Mouse (Mus musculus): Measurements from ENCODE around the gene Pla1a. TPM values are rescaled to one million over a fixed set of nuclear protein-coding genes. Genes with fewer than 3 reads are reported as not detected.

The Pla1a gene
- total RNA-seq, 2 experiments from 2014 or later: 13.9 to 51.8 TPM

GRCm38 (mm10) chr16:38370633-38371374 lies 62.1 kb downstream of the Pla1a start:
- DNase-seq (ENCODE audit: low spot score in 2 of 2): no peak

DNA sequence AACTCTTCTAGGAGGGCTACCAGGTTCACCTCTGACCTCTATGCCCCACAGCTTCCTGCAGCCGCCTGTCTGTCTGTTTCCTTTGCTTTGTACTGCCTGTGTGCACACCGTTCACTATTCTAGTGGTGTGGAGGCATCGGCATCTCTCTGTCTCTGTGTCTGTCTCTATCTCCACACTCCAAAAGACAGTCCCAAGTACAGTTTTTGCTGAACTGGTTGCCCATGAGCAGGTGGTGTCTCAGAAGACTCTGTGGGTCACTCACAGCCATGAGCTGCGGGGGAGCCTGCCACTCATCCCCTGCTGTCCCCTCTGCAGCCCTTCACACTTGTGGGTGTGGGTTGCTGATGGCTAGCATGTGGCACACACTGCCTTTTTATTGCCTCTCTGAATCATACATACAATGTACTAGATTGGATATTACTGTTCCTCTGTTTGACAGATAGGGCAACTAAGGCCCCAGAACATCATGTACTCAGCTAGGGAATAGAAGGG lies 62.9 kb downstream of the Pla1a start:
- DNase-seq (ENCODE audit: low spot score in 2 of 2): no peak

GRCm38 (mm10) chr16:38369431-38369830 lies 63.5 kb downstream of the Pla1a start:
- no peak for DNase-seq (ENCODE audit: low spot score in 2 of 2)

GRCm38 (mm10) chr16:38369000-38369399 lies 63.9 kb downstream of the Pla1a start:
- DNase-seq (ENCODE audit: low spot score in 2 of 2): no peak

DNA sequence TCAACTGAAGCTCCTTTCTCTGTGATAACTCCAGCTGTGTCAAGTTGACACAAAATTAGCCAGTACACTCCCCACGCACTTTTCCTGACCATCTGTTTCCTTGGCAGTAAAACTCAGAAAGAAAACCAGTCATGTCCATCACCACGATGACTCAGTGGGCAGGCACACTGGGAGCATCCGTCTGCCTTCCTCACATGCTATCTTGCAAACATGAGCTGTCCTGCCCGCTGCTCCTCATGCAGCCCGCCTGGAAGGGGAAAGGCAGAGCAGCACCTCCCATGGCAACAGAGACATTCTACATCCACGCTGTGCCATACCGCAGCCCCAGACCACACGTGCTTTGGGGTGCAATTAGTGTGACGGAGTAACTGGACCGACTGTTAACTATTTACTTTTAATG lies 64.6 kb downstream of the Pla1a start:
- no peak for DNase-seq (ENCODE audit: low spot score in 2 of 2)

GRCm38 (mm10) chr16:38366231-38366630 lies 66.7 kb downstream of the Pla1a start:
- DNase-seq (ENCODE audit: low spot score in 2 of 2): no peak

- no peak for DNase-seq (ENCODE audit: low spot score in 2 of 2)
Measured at GRCm38 (mm10) chr16:38365390-38365789, 67.6 kb downstream of the Pla1a start.

GRCm38 (mm10) chr16:38363657-38364056 lies 69.3 kb downstream of the Pla1a start:
- no peak for DNase-seq (ENCODE audit: low spot score in 2 of 2)

- no peak for DNase-seq (ENCODE audit: low spot score in 2 of 2)
Measured at GRCm38 (mm10) chr16:38363256-38363595, 69.7 kb downstream of the Pla1a start.

GRCm38 (mm10) chr16:38362493-38363255 lies 70.3 kb downstream of the Pla1a start:
- no peak for DNase-seq (ENCODE audit: low spot score in 2 of 2)

- no peak for DNase-seq (ENCODE audit: low spot score in 2 of 2)
Measured at GRCm38 (mm10) chr16:38361933-38362332, 71.0 kb downstream of the Pla1a start, which contains the start of gene Popdc2. Gene Popdc2, plus strand, starts transcription at chr16:38362209.

DNA sequence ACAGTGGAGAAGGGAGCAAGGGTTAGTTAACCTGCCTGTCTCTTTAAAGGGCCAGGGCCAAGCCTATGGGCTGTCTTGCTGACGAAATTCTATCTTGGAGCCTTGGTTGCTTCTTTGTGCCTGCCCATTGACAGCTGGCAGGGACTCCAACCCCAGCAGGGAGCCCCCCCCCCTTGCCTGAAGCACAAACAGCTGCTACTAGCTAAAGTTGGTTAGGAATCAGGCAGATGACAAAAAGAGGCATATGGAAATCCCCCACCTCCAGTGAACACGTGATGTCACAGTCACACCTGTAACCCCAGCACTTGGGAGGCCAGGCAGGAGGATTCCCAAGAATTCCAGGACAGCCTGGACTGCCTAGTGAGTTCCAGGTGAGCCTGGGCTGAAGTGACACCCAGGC lies 72.6 kb downstream of the Pla1a start:
- no peak for DNase-seq (ENCODE audit: low spot score in 2 of 2)

DNA sequence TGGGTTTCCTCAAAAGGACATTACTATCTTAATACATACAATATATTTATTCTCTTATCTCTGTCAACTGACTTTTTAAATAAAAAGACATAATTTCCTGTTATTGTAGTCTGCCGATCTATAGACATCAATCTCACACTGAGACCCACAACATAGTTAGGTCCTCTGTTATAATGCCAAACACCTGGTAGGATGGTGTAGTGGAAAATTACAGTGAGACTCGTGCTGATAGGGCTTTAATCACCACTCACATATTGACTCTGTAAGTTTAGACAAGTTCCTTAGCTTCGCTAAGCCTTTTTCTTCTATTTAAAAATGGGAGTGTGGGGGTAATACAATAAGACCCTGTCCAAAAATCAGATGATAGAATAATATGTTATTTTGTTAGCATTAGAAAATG lies 73.1 kb downstream of the Pla1a start:
- no peak for DNase-seq (ENCODE audit: low spot score in 2 of 2)

GRCm38 (mm10) chr16:38359241-38359640 lies 73.7 kb downstream of the Pla1a start:
- no peak for DNase-seq (ENCODE audit: low spot score in 2 of 2)

DNA sequence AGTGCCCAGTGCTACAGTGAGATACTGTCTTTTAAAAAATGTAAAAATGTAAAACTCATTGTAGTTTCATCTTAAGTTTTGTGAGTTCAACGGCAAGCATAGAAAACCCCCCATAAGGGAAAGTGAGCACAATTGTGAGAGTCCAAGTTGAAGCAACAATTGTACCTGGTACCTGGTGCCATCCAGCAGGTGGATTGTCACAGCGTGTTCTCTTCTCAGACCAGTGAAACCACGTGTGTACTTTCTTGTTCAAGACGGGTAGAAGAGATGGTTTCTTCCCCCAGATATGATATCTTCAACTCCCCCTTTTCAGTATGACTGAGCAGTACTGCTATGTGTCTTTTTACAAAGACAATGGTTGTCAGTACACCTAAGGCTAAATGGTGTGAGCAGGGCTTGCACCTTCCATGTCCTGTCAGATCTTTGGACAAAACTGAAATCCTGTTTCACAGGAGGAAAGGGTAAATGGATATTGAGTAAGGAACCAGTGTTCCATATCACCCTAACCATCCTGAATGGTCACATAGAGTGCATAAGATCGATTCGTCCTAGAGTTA lies 74.6 kb downstream of the Pla1a start:
- no peak for DNase-seq (ENCODE audit: low spot score in 2 of 2)

DNA sequence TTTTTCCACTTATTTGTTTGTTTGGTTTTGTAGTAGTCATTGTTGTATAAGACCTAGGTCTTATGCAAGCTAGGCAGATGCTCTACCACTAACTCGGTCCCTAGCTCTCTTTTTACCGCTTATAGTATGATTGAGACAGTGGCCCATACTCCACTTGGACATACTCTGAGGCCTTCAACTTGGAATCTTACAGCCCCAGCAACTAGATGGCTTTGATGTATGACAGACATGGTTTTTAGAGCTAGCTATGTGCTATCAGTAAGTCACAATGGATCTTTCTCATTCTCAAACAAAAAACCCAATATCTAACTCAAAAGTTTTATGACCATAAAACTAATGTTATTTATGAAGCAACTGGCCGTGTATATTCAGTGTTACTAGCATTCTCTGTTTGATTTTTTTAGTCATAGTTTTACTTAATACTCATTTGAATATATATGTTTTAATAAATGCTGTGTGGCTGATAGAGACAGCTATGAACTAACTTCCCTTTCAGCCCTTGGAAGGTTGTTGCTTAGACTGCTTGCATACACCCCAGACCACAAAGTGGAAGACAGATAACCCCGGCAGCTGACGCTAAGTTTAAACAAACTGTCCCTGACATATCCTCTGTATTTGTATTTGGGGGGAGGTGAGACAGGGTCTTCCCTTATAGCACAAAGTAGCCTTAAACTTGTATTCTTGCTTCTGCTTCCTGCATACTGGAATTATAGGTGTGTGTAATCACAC lies 78.6 kb downstream of the Pla1a start:
- DNase-seq (ENCODE audit: low spot score in 2 of 2): no peak

DNA sequence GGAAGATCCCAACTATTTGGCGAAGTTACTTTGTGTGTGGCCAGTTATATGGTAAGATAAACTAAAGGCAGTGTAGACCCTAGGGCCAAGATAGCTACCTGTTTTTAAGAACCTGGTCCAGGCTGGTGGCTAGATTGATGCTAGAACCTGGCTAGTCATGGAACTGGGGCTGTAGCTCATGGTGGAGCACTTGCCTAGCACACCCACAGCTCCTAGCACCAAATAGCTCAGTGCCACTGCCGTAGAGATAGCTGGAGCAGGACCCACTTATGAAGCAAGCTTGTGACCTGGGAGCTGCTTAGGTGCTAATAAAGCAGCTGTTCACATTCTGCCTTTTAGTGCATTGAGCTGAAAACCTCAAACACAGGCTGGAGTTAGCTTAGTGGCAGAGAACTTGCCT lies 79.3 kb downstream of the Pla1a start:
- no peak for DNase-seq (ENCODE audit: low spot score in 2 of 2)

- DNase-seq (ENCODE audit: low spot score in 2 of 2): no peak
Measured at GRCm38 (mm10) chr16:38352851-38353250, 80.1 kb downstream of the Pla1a start.

DNA sequence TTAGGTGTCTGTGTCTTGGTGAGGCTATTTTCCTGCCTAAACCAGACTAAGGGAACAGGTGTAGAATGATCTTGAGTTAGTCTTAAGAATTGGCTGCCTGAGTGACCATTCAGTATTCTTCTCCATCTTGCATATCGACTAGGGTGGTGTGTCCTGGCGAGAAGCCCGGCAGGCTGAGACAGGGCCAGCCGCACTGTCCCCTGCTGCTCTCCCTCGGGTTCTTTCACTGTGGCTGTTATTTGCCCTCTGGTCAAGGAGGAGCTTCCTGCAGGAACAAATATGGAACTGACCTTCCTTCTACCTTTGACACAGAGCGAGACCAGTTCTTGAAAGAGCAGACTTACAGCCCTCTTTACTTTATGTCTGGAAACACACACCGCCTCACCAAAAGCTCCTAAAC lies 80.9 kb downstream of the Pla1a start:
- no peak for DNase-seq (ENCODE audit: low spot score in 2 of 2)

- no peak for DNase-seq (ENCODE audit: low spot score in 2 of 2)
Measured at GRCm38 (mm10) chr16:38350939-38351338, 82.0 kb downstream of the Pla1a start.

DNA sequence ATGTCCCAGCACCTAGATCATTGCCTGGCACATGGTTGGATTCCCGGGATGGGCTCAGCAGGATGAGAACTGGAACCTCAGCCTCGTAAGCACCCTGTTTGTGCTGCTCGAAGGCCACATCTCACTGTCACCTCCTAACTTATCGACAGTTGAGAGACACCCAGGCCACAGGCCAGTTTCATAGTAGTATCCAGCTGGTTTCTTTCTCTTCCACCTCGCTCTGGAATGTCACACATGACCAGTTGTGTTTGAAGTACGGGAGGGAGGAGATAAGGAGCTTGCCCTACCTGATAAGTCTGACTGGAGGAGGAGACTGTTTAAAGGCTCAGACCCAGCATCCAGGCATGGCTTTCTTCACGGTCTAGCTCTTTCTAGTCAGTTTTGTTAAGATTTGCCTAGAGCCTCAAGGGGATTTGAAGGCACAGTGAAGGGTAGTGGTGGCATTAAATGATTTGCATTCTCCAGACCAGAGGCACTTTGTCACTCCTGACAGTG lies 82.5 kb downstream of the Pla1a start:
- DNase-seq (ENCODE audit: low spot score in 2 of 2): no peak

All from adrenal gland, adult 18-20 months (tissue).